Mouse (Mus musculus): Measurements from ENCODE around the gene Ywhag. TPM values are rescaled to one million over a fixed set of nuclear protein-coding genes. Genes with fewer than 3 reads are reported as not detected.
A peak's percentile ranks its signal among the peaks of the same experiment; 100 is the strongest.

Ywhag gene
- polyA plus RNA-seq, 1 experiment = 54.0 TPM

DNA sequence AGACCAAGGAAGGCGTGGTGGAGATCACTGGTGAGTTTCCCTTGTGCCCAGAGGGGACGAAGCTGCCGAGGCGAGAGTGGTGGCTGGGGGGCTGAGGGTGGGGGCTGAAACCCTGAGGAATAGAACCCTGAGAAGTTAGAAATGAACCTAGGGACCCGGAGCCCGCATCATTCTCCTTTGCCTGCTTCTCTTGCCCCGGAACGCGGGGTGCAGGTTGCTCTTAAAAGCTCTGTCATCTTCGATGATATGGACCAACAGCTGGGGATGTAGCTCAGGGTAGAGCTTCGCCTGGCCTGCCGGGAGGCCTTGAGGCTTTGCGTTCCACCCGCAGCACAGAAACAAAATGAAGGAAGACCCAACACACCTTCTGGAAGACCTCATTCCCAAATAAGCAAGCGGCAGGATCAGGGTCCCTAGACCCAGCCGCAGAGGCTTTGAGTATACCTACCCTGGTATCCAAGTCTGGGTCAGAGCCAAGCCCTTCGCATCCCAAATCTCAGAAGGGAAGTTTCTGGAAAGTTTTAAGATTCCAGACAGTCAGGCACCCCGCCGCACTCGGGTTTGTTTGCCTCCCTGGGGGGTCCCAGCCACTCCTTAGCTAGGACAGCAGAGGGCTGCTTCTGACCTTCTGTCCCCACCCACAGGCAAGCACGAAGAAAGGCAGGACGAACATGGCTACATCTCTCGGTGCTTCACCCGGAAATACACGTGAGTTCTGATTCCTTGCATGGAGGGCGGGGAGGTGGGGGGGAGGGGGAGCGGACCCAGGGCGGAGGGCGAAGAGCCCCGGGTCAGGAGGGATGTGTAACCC is 45.8 kb downstream of the Ywhag start:
- DNase-seq (ENCODE audit: low spot score) = peak; percentile 55

DNA sequence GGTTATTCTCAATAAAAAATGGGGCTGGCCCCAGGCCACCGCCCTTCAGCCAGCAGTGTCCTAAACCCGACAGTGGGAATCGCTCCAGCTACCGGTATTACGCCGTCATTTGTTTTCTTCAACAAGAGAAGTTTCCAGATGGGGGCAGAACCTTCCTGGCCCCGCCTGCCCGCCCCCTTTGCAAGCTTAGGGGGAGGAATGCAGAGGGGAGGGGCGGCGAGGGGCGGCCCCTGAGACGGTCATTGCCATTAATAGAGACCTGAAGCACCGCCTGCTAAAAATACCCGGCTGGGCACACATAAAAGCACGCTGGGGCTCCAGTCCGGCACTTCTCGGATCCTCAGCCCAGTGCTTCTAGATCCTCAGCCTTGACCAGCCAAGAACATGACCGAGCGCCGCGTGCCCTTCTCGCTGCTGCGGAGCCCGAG is 46.7 kb downstream of the Ywhag start, which contains the start of gene Hspb1:
TSS of gene Hspb1 (plus strand) at position 245 of the 428 bp plus-strand sequence.
- DNase-seq (ENCODE audit: low spot score) = peak; percentile 94

DNA sequence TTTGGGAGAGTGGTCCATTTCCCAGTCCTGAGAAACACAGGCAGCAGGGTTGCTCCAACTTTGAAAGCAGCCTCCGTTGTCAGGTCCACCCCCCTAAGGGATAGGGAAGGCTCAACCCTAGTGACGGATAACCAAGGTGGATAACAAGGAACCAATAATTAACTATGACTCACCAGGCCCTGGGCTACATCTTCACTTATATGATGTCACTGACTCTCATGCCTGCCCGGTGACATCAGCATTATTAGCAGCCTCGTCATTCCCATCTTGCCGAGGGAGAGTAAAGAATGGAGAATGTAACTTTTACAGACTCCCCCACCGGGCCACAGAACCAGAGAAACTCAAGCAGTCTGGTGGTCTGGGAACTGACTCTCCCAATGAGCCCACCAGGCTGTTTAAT is 49.8 kb downstream of the Ywhag start:
- DNase-seq (ENCODE audit: low spot score) = no peak

DNA sequence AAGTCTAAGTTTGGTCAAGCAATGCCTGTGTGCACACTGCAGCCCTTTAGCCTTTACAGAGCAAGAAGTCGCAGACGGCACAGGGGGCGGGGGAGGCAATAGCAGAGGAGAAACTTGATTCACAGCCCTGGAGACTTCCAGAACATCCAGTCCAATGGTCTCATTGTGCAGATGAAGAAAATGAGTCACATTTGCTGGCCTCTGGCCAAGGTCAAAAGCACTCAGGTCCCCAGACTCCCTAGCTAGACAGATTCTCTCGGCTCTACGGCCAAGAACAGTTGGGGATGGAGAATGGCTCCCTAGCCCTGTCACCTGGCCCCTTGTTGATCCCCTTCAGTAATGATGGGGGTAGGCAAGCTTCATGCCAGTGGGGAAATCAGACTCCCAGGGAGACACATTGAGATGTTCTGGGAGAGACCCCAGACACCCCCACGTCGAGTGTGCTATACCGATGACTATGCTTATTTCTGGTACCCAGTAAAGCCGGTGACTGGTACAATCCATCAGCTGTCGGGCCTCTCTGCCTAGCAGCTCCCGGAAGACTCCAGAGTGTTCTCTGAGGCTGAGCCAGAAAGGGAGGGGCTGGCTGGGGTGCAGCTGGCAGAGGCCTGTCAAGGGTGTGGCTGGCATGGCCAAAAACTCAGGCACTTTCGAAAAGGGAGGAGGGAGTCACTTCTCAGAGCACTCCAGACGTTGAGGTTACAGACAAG is 54.8 kb downstream of the Ywhag start:
- DNase-seq (ENCODE audit: low spot score) = peak; percentile 63

DNA sequence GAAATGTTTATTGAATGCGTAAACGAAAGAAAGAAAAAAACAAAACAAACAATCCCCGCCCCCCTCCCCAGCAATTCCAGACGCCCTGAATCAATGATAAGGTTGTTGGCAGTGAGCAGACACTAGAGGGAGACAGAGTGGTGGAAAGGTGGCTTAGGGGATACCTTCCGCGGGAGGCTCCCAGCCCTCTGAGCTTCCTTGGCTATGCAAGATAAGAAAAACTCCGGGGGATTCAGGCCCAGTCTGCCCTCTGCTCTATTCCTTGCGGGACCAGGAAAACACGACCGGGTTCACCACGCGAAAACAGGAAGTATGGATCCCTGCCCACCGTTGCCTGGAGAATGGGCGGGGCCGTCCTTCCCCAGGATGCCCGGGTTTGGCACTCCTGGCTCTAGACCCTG is 56.6 kb downstream of the Ywhag start:
- DNase-seq (ENCODE audit: low spot score) = peak; percentile 34

DNA sequence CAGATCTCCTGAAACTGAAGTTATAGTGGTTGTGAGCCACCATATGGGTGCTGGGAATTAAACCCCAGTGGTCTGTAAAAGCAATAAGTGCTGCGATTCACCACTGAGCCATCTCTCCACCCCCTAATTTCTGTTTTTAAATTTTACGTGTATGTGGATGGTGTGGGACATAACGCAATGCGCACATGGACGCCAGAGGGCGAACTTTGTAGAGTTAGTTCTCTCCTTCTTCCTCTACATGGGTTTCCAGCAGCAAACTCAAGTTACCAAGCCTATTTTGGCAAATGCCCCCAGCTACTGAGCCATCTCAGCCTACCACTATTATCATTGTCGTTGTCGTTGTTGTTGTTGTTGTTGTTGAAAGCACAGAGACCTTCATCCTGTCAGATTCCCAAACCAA is 57.2 kb downstream of the Ywhag start:
- DNase-seq (ENCODE audit: low spot score) = no peak

DNA sequence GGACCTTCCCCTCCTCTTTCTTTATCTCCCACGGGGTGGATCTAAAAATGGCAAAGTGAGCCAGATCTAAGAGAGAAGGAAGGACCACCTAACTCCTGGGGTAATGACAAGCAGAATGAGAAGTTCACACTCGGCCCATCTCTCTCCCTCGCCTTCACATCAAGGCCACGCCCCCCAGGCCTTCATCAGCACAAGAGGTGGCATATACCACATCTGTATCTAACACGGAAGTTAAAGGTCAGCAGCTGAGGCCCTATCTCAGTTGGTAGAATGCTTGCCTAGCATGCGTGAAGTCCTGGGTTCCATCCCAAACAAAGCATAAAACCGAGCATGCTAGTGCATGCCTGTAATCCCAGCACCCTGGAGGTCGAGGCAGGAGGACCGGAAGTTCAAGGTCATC is 60.7 kb downstream of the Ywhag start:
- DNase-seq (ENCODE audit: low spot score) = no peak

DNA sequence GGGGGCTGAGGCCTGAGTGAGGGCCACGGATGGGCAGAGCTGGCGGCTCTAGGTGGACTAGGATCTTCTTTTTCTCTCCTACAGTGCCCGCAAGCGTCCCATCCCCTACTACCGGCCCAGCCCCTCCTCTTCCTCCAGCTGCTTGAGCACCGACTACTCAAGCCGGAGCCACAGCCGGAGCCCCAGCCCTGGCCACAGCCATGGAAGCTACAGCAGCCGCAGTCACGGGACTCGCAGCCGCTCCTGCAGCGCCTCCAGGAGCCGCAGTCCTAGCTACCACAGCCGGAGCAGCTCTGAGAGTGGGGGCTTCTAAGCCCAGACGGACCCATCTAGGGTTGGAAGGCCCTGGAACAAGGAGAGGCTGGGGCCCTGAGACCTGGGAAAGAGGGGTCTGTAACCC is 61.4 kb downstream of the Ywhag start:
- DNase-seq (ENCODE audit: low spot score) = no peak

DNA sequence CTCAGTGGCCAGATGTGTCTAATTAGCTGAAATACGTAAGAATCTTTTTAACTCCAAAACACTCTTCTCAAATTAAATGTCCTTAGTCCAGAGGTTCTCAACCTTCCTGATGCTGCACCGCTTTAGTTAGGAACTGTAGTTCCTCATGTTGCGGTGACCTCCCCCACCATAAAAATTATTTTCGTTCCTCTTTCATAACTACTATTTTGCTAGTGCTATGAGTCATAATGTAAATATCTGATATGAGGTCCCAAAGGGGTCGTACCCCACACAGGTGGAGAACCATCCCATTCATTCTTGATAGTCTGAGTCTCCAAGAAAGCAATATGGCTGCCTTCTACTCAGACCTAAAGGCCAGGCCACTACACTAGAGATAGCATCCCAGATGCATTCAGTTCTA is 63.9 kb downstream of the Ywhag start:
- DNase-seq (ENCODE audit: low spot score) = no peak

DNA sequence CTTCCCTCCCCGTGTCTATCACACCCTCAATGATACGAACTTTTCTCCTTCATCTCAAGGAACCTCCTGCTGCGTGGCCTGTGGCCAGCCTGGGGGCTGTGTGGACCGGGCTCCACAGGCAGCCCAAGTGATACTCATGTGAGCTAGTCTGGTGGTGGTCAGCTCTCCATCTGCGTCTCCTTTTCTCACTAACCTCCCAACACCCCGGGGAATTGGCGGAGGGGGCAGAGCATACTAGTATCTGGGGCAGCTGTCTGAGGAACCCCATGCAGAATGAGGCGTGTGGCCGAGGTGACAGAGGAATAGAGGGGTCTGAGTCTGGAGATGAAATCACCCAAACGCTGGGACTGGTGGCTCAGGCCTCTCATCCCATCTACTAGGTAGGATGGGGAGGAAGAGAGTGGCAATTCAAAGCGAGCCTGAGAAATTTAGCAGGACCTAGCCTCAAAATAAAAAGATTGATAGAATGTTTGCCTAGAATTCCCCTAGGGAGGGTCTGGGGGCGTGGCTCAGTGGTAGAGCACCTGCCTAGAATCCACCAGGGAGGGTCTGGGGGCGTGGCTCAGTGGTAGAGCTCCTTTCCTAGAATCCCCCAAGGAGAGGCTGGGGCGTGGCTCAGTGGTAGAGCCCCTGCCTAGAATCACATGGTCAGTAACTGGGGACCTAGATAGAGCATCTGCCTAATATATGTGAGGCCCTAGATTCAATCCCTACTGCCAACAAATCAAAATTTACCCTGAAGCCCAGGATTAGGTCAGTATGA is 64.6 kb downstream of the Ywhag start:
- no peak for DNase-seq (ENCODE audit: low spot score)

DNA sequence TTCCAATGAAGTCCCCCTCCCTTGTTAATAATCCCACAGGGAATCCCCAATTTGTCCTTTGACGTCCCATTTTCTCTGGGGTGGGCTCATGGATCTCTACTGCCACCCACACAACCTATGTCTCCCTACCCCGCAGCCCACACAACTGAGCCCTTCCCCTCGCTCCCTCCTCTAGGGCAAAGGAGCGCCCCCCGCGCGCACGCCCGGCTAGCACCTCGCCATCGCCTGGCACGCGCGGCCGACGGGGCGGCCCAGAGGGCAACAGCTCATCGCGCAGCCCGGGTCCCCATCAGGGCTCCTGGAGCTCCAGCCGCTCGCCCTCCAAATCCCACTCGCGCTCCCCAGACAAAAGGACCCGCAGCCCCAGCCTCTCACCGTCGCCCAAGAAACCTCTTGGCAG is 65.8 kb downstream of the Ywhag start:
- no peak for DNase-seq (ENCODE audit: low spot score)

DNA sequence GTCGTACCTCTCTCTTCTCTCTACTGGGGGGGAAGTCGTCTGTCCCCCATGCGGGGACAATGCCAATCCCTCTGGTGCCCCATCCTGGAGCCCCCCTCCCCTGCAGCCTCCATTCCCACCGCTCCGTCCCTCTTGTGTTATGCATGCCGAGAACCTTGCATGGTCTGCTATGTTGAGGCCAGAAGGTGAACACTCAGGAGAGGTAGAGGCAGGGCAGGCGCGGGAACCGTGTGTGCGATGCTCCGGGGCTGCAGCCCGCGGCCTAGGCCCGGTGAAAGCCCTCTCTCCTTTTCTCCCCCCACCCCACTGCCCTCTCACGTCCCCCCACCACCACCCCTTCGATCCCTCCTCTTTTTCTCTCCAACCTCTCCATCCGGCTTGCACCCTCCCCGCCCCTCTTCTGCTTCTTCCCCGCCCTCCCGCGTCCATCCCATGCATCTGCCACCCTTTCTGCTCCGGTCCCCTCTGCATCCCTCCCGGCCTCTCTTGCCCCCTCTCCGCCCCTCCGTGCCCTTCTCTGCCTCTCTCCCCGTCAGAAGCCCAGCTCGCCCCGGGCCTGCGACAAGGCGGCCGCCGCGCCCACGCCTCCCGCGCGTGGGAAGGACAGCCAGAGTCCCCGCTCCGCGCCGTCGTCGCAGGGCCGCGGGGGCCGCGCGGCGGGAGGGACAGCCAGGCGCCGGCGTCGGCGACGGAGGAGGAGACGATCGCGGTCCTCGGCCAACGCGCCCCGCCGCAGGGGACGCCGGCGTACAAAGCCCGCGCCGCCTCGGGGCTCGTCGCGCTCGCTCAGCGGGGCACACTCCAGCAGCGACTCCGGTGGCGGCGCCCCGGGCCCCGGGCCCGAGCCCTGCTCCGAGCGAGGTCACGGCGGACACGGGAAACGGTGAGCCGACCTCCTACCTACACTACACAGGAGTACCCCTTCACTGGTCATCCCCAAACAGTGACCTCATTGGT is 66.5 kb downstream of the Ywhag start:
- DNase-seq (ENCODE audit: low spot score) = no peak

DNA sequence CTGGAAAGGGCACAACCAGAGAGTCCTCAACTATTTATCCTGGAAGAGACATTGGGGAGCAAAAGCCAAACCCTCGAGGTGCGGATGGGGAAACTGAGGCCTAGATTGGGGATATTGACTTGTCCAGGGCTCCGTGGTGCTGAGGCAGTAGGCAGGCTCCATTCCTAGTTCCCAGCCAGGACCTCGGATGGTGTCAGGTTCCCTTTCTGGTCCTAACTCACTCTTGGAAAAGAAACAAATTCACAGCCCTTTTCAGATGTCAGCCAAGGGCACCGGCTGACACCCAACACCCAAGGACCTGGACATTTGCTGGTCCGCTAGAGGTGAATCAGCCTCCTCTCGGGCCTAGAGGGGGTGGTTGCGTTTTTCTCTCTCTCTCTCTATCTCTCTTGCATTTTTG is 67.8 kb downstream of the Ywhag start:
- no peak for DNase-seq (ENCODE audit: low spot score)

Other genes with a start within 250 kb of the Ywhag start
- 21.0 and 21.7 TPM in 2 replicates for gene Tmem120a, start 190.2 kb downstream of the Ywhag start, polyA plus RNA-seq (2012; rRNA removed)
- gene Styxl1, start 156.2 kb downstream of the Ywhag start, polyA plus RNA-seq (2012; rRNA removed) = 0.44 and 0.48 TPM in 2 replicates
- 264 and 269 TPM in 2 replicates for gene Mdh2, start 156.1 kb downstream of the Ywhag start, polyA plus RNA-seq (2012; rRNA removed)
- gene Srrm3, start 127.7 kb downstream of the Ywhag start, polyA plus RNA-seq (2012; rRNA removed) = 0.07 and 0.12 TPM in 2 replicates
- gene Hspb1, start 46.7 kb downstream of the Ywhag start, polyA plus RNA-seq (2012; rRNA removed) = 816 and 846 TPM in 2 replicates
- 3.4 and 4.2 TPM in 2 replicates for gene Ssc4d, start 39.9 kb upstream of the Ywhag start, polyA plus RNA-seq (2012; rRNA removed)
- not detected in 2 replicates for gene Zp3, start 45.5 kb upstream of the Ywhag start, polyA plus RNA-seq (2012; rRNA removed)
- 16.8 and 17.3 TPM in 2 replicates for gene Dtx2, start 60.2 kb upstream of the Ywhag start, polyA plus RNA-seq (2012; rRNA removed)
- gene Upk3b, start 103.9 kb upstream of the Ywhag start, polyA plus RNA-seq (2012; rRNA removed) = 113 and 152 TPM in 2 replicates
- 4.5 and 6.1 TPM in 2 replicates for gene Upk3bl, start 119.9 kb upstream of the Ywhag start, polyA plus RNA-seq (2012; rRNA removed)
- gene Rasa4, start 149.3 kb upstream of the Ywhag start, polyA plus RNA-seq (2012; rRNA removed) = 10.6 and 16.6 TPM in 2 replicates
- gene Polr2j, start 182.0 kb upstream of the Ywhag start, polyA plus RNA-seq (2012; rRNA removed) = 104 and 141 TPM in 2 replicates
- 20.5 and 22.6 TPM in 2 replicates for gene Lrwd1, start 201.5 kb upstream of the Ywhag start, polyA plus RNA-seq (2012; rRNA removed)
- 11.2 and 11.3 TPM in 2 replicates for gene Alkbh4, start 201.5 kb upstream of the Ywhag start, polyA plus RNA-seq (2012; rRNA removed)
- gene Orai2, start 236.1 kb upstream of the Ywhag start, polyA plus RNA-seq (2012; rRNA removed) = 9.8 and 10.8 TPM in 2 replicates